Mouse (Mus musculus) ES-Bruce4 (cell line): Measurements from ENCODE around the gene Nek11. TPM values are rescaled to one million over a fixed set of nuclear protein-coding genes. Genes with fewer than 3 reads are reported as not detected.

Experiments
- H3K27ac ChIP-seq: 2 replicates; pipeline ENCODE4 v1.5.1; 2012; ENCODE audit warnings: low read length, inconsistent platforms; ENCODE audit not compliant: insufficient read depth
- H3K27me3 ChIP-seq: 2 replicates; pipeline ENCODE4 v1.6.1; 2012; ENCODE audit warnings: mild to moderate bottlenecking, low read length, inconsistent platforms; ENCODE audit not compliant: control insufficient read depth, poor library complexity, insufficient read depth, severe bottlenecking
- H3K36me3 ChIP-seq: 2 replicates; pipeline ENCODE4 v1.6.1; 2012; ENCODE audit warnings: inconsistent platforms, mild to moderate bottlenecking, low read length, moderate library complexity; ENCODE audit not compliant: control insufficient read depth, poor library complexity, insufficient read depth, severe bottlenecking
- H3K4me1 ChIP-seq: one replicate; pipeline ENCODE4 v1.8.1; 2011; ENCODE audit warnings: low read length; ENCODE audit not compliant: control insufficient read depth, insufficient read depth
- H3K4me3 ChIP-seq: 2 replicates; pipeline ENCODE4 v1.5.1; 2011; ENCODE audit warnings: low read depth, mild to moderate bottlenecking, low read length
- H3K9ac ChIP-seq: 2 replicates; pipeline ENCODE4 v1.6.1; 2012; ENCODE audit warnings: low read depth, mild to moderate bottlenecking, inconsistent platforms; ENCODE audit not compliant: poor library complexity, severe bottlenecking
- H3K9me3 ChIP-seq: replicated peaks from 2 replicates; pipeline ENCODE4 v1.6.1; 2012; ENCODE audit warnings: mild to moderate bottlenecking, low read length, inconsistent platforms; ENCODE audit not compliant: control insufficient read depth, poor library complexity, insufficient read depth, severe bottlenecking
- CTCF ChIP-seq: IDR thresholded peaks from one replicate; pipeline ENCODE4 v1.8.1; 2011; ENCODE audit warnings: low read depth, low read length
- EP300 ChIP-seq: IDR thresholded peaks from 2 replicates; pipeline ENCODE4 v1.6.1; 2011; ENCODE audit warnings: low read depth, low read length; ENCODE audit not compliant: insufficient read depth
- POLR2A ChIP-seq: IDR thresholded peaks from one replicate; pipeline ENCODE4 v1.8.1; 2011; ENCODE audit warnings: low read length; ENCODE audit not compliant: insufficient read depth
- polyA plus RNA-seq: library from polyadenylated mRNA; stranded (reverse); fragments of >200 nt; gene quantifications from 2 replicates; pipeline ENCODE4 v1.2.4, GENCODE M21; 2011; ENCODE audit warnings: low read depth; ENCODE audit not compliant: missing spikeins, insufficient read depth, insufficient read length

Gene Nek11
- polyA plus RNA-seq, 1 experiment = 0.30 TPM

GRCm38 (mm10) chr9:105182392-105182791 is 212.9 kb downstream of the Nek11 start:
- TF ChIP-seq EP300 = no peak
- TF ChIP-seq POLR2A = no peak
- no peak for TF ChIP-seq CTCF
- Histone ChIP-seq H3K4me1 (no peaks in the 10 kb centered on the region), H3K9ac (no peak overlapping the region), H3K4me3 (no peak overlapping the region), H3K27ac (no peak overlapping the region), H3K9me3 (no peaks in the 10 kb centered on the region), H3K36me3 (no peaks in the 10 kb centered on the region), H3K27me3 (no peaks in the 10 kb centered on the region)

GRCm38 (mm10) chr9:105144992-105145391 is 250.3 kb downstream of the Nek11 start, which contains the start of gene 1700080E11Rik:
Gene 1700080E11Rik, minus strand, starts transcription at chr9:105145092.
- Histone ChIP-seq H3K36me3 (no peaks in the 10 kb centered on the region), H3K9me3 (no peaks in the 10 kb centered on the region), H3K27ac (no peak within 1 kb of the TSS), H3K9ac (no peak within 1 kb of the TSS), H3K4me1 (no peaks in the 10 kb centered on the region), H3K4me3 (no peak within 1 kb of the TSS), H3K27me3 (no peaks in the 10 kb centered on the region)
- TF ChIP-seq POLR2A (no peak), EP300 (no peak), CTCF (no peak)

- H3K27ac ChIP-seq = no peak overlapping the region
- H3K4me3 ChIP-seq = no peak overlapping the region
- H3K27me3 ChIP-seq = no peaks in the 10 kb centered on the region
- H3K9me3 ChIP-seq = no peaks in the 10 kb centered on the region
- H3K36me3 ChIP-seq = no peaks in the 10 kb centered on the region
- H3K4me1 ChIP-seq = no peaks in the 10 kb centered on the region
- no peak overlapping the region for H3K9ac ChIP-seq
- TF ChIP-seq EP300 (no peak), POLR2A (no peak), CTCF (no peak)
Measured at GRCm38 (mm10) chr9:105139204-105139603, 256.1 kb downstream of the Nek11 start.

- peaks cover 1% of the 10 kb centered on the region; the same call in 1 of the 2 replicates for H3K27me3 ChIP-seq
- TF ChIP-seq CTCF = no peak
- TF ChIP-seq POLR2A = no peak
- no peak for TF ChIP-seq EP300
- H3K9ac ChIP-seq = no peak overlapping the region
- no peaks in the 10 kb centered on the region for H3K36me3 ChIP-seq
- H3K4me3 ChIP-seq = no peak overlapping the region
- H3K9me3 ChIP-seq = no peaks in the 10 kb centered on the region
- H3K27ac ChIP-seq = no peak overlapping the region
- H3K4me1 ChIP-seq = no peaks in the 10 kb centered on the region
Measured at GRCm38 (mm10) chr9:105136404-105136803, 258.9 kb downstream of the Nek11 start.

- H3K9ac ChIP-seq = no peak overlapping the region
- TF ChIP-seq POLR2A (no peak), EP300 (no peak), CTCF (no peak)
- no peak overlapping the region for H3K4me3 ChIP-seq
- peaks cover 1% of the 10 kb centered on the region; the same call in 1 of the 2 replicates for H3K27me3 ChIP-seq
- no peaks in the 10 kb centered on the region for H3K9me3 ChIP-seq
- H3K27ac ChIP-seq = no peak overlapping the region
- no peaks in the 10 kb centered on the region for H3K36me3 ChIP-seq
- H3K4me1 ChIP-seq = no peaks in the 10 kb centered on the region
Measured at GRCm38 (mm10) chr9:105134536-105134935, 260.8 kb downstream of the Nek11 start.

GRCm38 (mm10) chr9:105132002-105132367 is 263.3 kb downstream of the Nek11 start:
- Histone ChIP-seq H3K27ac (peak overlapping the region; percentile 32; the same call in 1 of the 2 replicates), H3K36me3 (no peaks in the 10 kb centered on the region), H3K4me1 (no peaks in the 10 kb centered on the region), H3K9ac (peak overlapping the region; percentile 55; the same call in 1 of the 2 replicates), H3K27me3 (peaks cover 1% of the 10 kb centered on the region; the same call in 1 of the 2 replicates), H3K4me3 (no peak overlapping the region; the same call in 1 of the 2 replicates), H3K9me3 (no peaks in the 10 kb centered on the region)
- TF ChIP-seq CTCF (no peak), EP300 (no peak), POLR2A (no peak)
